In genomic region chr5:44537316-44537999, GRCm38 (mm10) we compare ENCODE assay signal across 13 mouse cellular contexts.
DNase-seq lines count a peak whose midpoint lies in the region; ATAC-seq lines count a peak whose summit lies in the region.
"Had no signal": no experiment of that assay in that cellular context is flagged by ENCODE, and none has a peak within 500 bp of the region (broad histone marks: within the 10 kb centered on the region; RNA-seq: fewer than 3 reads in every experiment).

No protein-coding gene starts in this region.

- peak; percentile 9 to 13 for DNase-seq in cerebellum, postnatal 14 days
- no peak for DNase-seq in cerebellum, postnatal 25 days
- no peak for DNase-seq in embryonic facial prominence, embryonic 14.5 days (ENCODE audit: low spot score)
- DNase-seq in hindbrain, embryonic 11.5 days (ENCODE audit: low spot score), result no peak
- DNase-seq in urinary bladder, adult 2 months (ENCODE audit: low spot score), result no peak
- DNase-seq in thymus, adult 18-20 months, result no peak
- no peak for DNase-seq in urinary bladder, postnatal 10 days (ENCODE audit: low spot score)
- DNase-seq: liver, embryonic 13.5 days; thymus, adult 2 months had no signal

- H3K9me3 ChIP-seq in embryonic facial prominence, embryonic 14.5 days (ENCODE audit: control insufficient read depth, low read length), result no peaks in the 10 kb centered on the region
- no peaks in the 10 kb centered on the region for H3K9me3 ChIP-seq in hindbrain, embryonic 11.5 days (ENCODE audit: control insufficient read depth, low read length)
- no peaks in the 10 kb centered on the region for H3K9me3 ChIP-seq in midbrain, embryonic 13.5 days
- H3K9me3 ChIP-seq: limb, embryonic 10.5 days; liver, embryonic 13.5 days had no signal

- no peaks in the 10 kb centered on the region for H3K27me3 ChIP-seq in embryonic facial prominence, embryonic 14.5 days (replicated peaks; ENCODE audit: control insufficient read depth, insufficient read depth, low read length)
- H3K27me3 ChIP-seq in hindbrain, embryonic 11.5 days (ENCODE audit: control insufficient read depth, insufficient read depth, low read length), result no peaks in the 10 kb centered on the region
- no peaks in the 10 kb centered on the region for H3K27me3 ChIP-seq in midbrain, embryonic 13.5 days
- H3K27me3 ChIP-seq: liver, embryonic 13.5 days had no signal

- peaks cover 5% of the 10 kb centered on the region; the same call in 1 of the 2 replicates for H3K4me1 ChIP-seq in embryonic facial prominence, embryonic 14.5 days (ENCODE audit: control insufficient read depth, insufficient read depth, low read length)
- no peaks in the 10 kb centered on the region for H3K4me1 ChIP-seq in hindbrain, embryonic 11.5 days (replicated peaks; ENCODE audit: control insufficient read depth, insufficient read depth, low read length)
- peaks cover 35% of the 10 kb centered on the region for H3K4me1 ChIP-seq in midbrain, embryonic 13.5 days (replicated peaks)
- H3K4me1 ChIP-seq: limb, embryonic 10.5 days; liver, embryonic 13.5 days had no signal

- ATAC-seq in embryonic facial prominence, embryonic 14.5 days (ENCODE audit: low read depth), result no peak
- ATAC-seq in hindbrain, embryonic 11.5 days (ENCODE audit: low FRiP score), result peak; percentile 68
- ATAC-seq in midbrain, embryonic 13.5 days, result peak; percentile 61; the same call in 1 of the 2 replicates
- ATAC-seq: Patski had no signal

- 65% methylated on average over 5 of the region's 5 CpGs for WGBS in embryonic facial prominence, embryonic 14.5 days
- WGBS in hindbrain, embryonic 11.5 days, result 81% methylated on average over 5 of the region's 5 CpGs
- 43% methylated on average over 5 of the region's 5 CpGs for WGBS in midbrain, embryonic 13.5 days

- no peak overlapping the region for H3K4me2 ChIP-seq in embryonic facial prominence, embryonic 14.5 days (ENCODE audit: low read depth, low read length)
- no peak overlapping the region for H3K4me2 ChIP-seq in hindbrain, embryonic 11.5 days (replicated peaks; ENCODE audit: low read depth, low read length)
- H3K4me2 ChIP-seq in midbrain, embryonic 13.5 days (replicated peaks), result no peak overlapping the region
- H3K4me2 ChIP-seq: liver, embryonic 13.5 days had no signal

- no peak overlapping the region for H3K4me3 ChIP-seq in embryonic facial prominence, embryonic 14.5 days (ENCODE audit: low read depth, low read length)
- H3K4me3 ChIP-seq in hindbrain, embryonic 11.5 days (ENCODE audit: low read depth, low read length), result no peak overlapping the region
- no peak overlapping the region for H3K4me3 ChIP-seq in midbrain, embryonic 13.5 days (replicated peaks)
- H3K4me3 ChIP-seq: limb, embryonic 10.5 days; liver, embryonic 13.5 days had no signal

- no peak overlapping the region for H3K9ac ChIP-seq in embryonic facial prominence, embryonic 14.5 days (ENCODE audit: low read depth, low read length)
- no peak overlapping the region for H3K9ac ChIP-seq in hindbrain, embryonic 11.5 days (ENCODE audit: low read depth, low read length)
- H3K9ac ChIP-seq in midbrain, embryonic 13.5 days (replicated peaks), result no peak overlapping the region
- H3K9ac ChIP-seq: liver, embryonic 13.5 days had no signal

- peak overlapping the region; percentile 24 for H3K27ac ChIP-seq in embryonic facial prominence, embryonic 14.5 days (replicated peaks; ENCODE audit: low read depth, low read length)
- H3K27ac ChIP-seq in hindbrain, embryonic 11.5 days (ENCODE audit: low read depth, low read length), result no peak overlapping the region
- peak overlapping the region; percentile 85 for H3K27ac ChIP-seq in midbrain, embryonic 13.5 days
- H3K27ac ChIP-seq: kidney, postnatal 0 days; limb, embryonic 10.5 days; liver, embryonic 13.5 days had no signal

- H3K36me3 ChIP-seq in embryonic facial prominence, embryonic 14.5 days (ENCODE audit: control insufficient read depth, insufficient read depth, low read length), result 0 out of 2 replicates have a peak, but pooled peaks cover 3% of the 10 kb centered on the region
- no peaks in the 10 kb centered on the region for H3K36me3 ChIP-seq in hindbrain, embryonic 11.5 days (ENCODE audit: control insufficient read depth, insufficient read depth, low read length)
- H3K36me3 ChIP-seq in midbrain, embryonic 13.5 days, result no peaks in the 10 kb centered on the region
- H3K36me3 ChIP-seq: limb, embryonic 10.5 days; liver, embryonic 13.5 days had no signal

Comparison
In these comparisons a context has a peak if more than half of its experiments do, and no peak if none do; other contexts are left out.
1. DNase-seq: peak in cerebellum, postnatal 14 days (2 of 2); none in cerebellum, postnatal 25 days (0 of 2), embryonic facial prominence, embryonic 14.5 days (single experiment), hindbrain, embryonic 11.5 days (single experiment), urinary bladder, adult 2 months (single experiment), thymus, adult 18-20 months (0 of 2) and urinary bladder, postnatal 10 days (single experiment).